Mouse (Mus musculus) lung, adult 10 weeks (tissue): ENCODE measurements around the gene Ccl27a. TPM values are rescaled to one million over a fixed set of nuclear protein-coding genes. Genes with fewer than 3 reads are reported as not detected.

Experiments
- polyA plus RNA-seq: library from polyadenylated mRNA; stranded (reverse); fragments of 350-450 nt; fragmentation: Illumina TruSeq; extraction: RNeasy Lipid Tissue Mini Kit (QIAGEN cat#74804); gene quantifications from one replicate; pipeline ENCODE4 v1.2.3, GENCODE M21; 2014; ENCODE audit warnings: low read depth, low replicate concordance; ENCODE audit not compliant: insufficient read depth

The Ccl27a gene
- polyA plus RNA-seq, result 27.6 TPM

GRCm38 (mm10) chr4:41774002-41774401 lies at the start of gene Ccl27a:
Gene Ccl27a, minus strand, starts transcription at chr4:41774247.

DNA sequence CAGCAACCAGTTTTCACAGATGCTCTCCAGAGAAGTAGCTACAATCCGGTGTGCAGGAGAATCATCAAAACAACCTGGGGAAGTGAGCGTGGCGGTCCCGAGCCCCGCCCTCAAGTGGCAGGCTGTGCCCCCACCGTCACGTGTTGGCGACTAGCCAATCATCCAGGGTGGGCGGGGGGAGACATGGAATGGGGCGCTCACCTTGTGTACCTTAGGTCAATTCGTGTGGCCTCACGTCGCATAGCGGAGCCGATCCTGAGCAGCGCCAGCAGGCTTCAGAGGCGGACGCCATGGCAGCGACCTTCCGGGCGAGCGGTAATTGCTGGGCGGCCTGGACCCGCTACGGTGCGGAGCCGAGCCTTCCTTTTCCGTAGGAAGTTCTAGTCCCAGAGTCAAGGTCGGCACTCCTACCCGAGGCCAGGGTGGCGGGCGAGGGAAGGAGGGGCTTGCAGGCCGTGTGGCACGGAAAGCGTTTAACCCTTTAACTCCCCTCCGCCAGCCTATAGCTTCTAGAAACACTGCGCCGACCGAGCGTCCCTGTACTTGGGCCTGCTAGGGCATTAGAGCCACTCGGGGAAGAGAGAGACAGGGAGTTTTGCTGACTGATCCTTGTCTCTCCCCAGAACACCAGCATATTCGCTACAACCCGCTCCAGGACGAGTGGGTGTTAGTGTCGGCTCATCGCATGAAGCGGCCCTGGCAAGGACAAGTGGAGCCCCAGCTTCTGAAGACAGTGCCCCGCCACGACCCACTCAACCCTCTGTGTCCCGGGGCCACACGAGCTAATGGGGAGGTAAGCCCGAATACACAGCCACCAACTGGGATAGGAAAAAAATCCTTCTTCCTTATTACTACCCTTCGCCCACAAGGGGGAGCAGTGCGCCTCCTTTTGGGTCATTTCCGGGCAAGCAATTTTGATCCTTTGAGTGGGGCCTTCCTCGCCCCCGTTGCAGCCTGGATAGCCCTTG lies 18.4 kb downstream of the Ccl27a start, which contains the start of gene Sigmar1:
TSS of gene Sigmar1 (minus strand) at position 820 of the 968 bp plus-strand sequence.

GRCm38 (mm10) chr4:41754797-41755337 lies 19.2 kb downstream of the Ccl27a start, which contains the start of gene Galt:
Gene Galt, plus strand, starts transcription at chr4:41755228.

GRCm38 (mm10) chr4:41731052-41731765 lies 42.8 kb downstream of the Ccl27a start, which contains the start of gene Arid3c:
Gene Arid3c, minus strand, starts transcription at chr4:41731142.

GRCm38 (mm10) chr4:41722918-41723351 lies 51.1 kb downstream of the Ccl27a start, which contains the start of gene Dctn3:
Gene Dctn3, minus strand, starts transcription at chr4:41723170.

Other genes with a start within 250 kb of the Ccl27a start
- gene Fam219a, start 204.7 kb downstream of the Ccl27a start, polyA plus RNA-seq, result 17.5 TPM
- gene Dnaic1, start 204.5 kb downstream of the Ccl27a start, polyA plus RNA-seq, result 8.7 TPM
- gene Enho, start 133.9 kb downstream of the Ccl27a start, polyA plus RNA-seq, result 28.0 TPM
- 2.6 TPM for gene Cntfr, start 77.2 kb downstream of the Ccl27a start, polyA plus RNA-seq
- 95.7 TPM for gene Il11ra1, start 74.3 kb downstream of the Ccl27a start, polyA plus RNA-seq
- 41.4 TPM for gene Rpp25l, start 60.7 kb downstream of the Ccl27a start, polyA plus RNA-seq
- gene Dctn3, start 51.1 kb downstream of the Ccl27a start, polyA plus RNA-seq, result 75.4 TPM
- gene Arid3c, start 43.1 kb downstream of the Ccl27a start, polyA plus RNA-seq, result not detected
- gene Galt, start 19.0 kb downstream of the Ccl27a start, polyA plus RNA-seq, result 25.0 TPM
- gene Sigmar1, start 18.1 kb downstream of the Ccl27a start, polyA plus RNA-seq, result 29.9 TPM
- gene Gm21541, start 129.4 kb upstream of the Ccl27a start, polyA plus RNA-seq, result 46.0 TPM
- gene Gm20878, start 167.3 kb upstream of the Ccl27a start, polyA plus RNA-seq, result 3.1 TPM
- gene Fam205a4, start 191.8 kb upstream of the Ccl27a start, polyA plus RNA-seq, result 0.52 TPM